Mouse (Mus musculus) kidney, adult 11 months (tissue): ENCODE measurements around the gene Gm20425.
"Not testable (repeated sequence)": the region's sequence is repeated elsewhere in the genome, so short reads cannot be mapped to it uniquely, and the experiment has no call there.

Source experiments
- DNase-seq: peaks from one replicate; pipeline ENCODE4 v3.0.0; 2022

The Gm20425 gene

GRCm38 (mm10) chr9:103214281-103214680 lies 15.8 kb downstream of the Gm20425 start:
- DNase-seq = no peak

- DNase-seq = no peak
Observed at GRCm38 (mm10) chr9:103213631-103214030, 16.5 kb downstream of the Gm20425 start.

GRCm38 (mm10) chr9:103212654-103213420 lies 17.3 kb downstream of the Gm20425 start:
- no peak for DNase-seq

- no peak for DNase-seq
Observed at GRCm38 (mm10) chr9:103208802-103209423, 21.2 kb downstream of the Gm20425 start.

- peak; percentile 47 for DNase-seq
Observed at GRCm38 (mm10) chr9:103207846-103208245, 22.3 kb downstream of the Gm20425 start.

GRCm38 (mm10) chr9:103205786-103206185 lies 24.3 kb downstream of the Gm20425 start:
- DNase-seq = no peak

GRCm38 (mm10) chr9:103201561-103202260 lies 28.4 kb downstream of the Gm20425 start, which contains the start of gene Srprb:
TSS of gene Srprb (minus strand) at chr9:103202137.
- peak; percentile 89 for DNase-seq

GRCm38 (mm10) chr9:103188416-103188815 lies 41.7 kb downstream of the Gm20425 start:
- DNase-seq = no peak

GRCm38 (mm10) chr9:103186747-103187146 lies 43.4 kb downstream of the Gm20425 start:
- peak; percentile 72 for DNase-seq

GRCm38 (mm10) chr9:103185946-103186345 lies 44.2 kb downstream of the Gm20425 start:
- no peak for DNase-seq

- DNase-seq = no peak
Observed at GRCm38 (mm10) chr9:103184855-103185254, 45.3 kb downstream of the Gm20425 start.

GRCm38 (mm10) chr9:103181886-103182285 lies 48.2 kb downstream of the Gm20425 start:
- no peak for DNase-seq

- DNase-seq = peak; percentile 60
Observed at GRCm38 (mm10) chr9:103180807-103181565, 49.1 kb downstream of the Gm20425 start.

- no peak for DNase-seq
Observed at GRCm38 (mm10) chr9:103180303-103180702, 49.8 kb downstream of the Gm20425 start.

- DNase-seq = no peak
Observed at GRCm38 (mm10) chr9:103175692-103176091, 54.4 kb downstream of the Gm20425 start.

- DNase-seq = peak; percentile 18
Observed at GRCm38 (mm10) chr9:103174771-103175519, 55.2 kb downstream of the Gm20425 start.

- no peak for DNase-seq
Observed at GRCm38 (mm10) chr9:103168771-103169170, 61.3 kb downstream of the Gm20425 start.

GRCm38 (mm10) chr9:103168046-103168445 lies 62.1 kb downstream of the Gm20425 start:
- no peak for DNase-seq

- no peak for DNase-seq
Observed at GRCm38 (mm10) chr9:103163806-103164205, 66.3 kb downstream of the Gm20425 start.

- DNase-seq = not testable (repeated sequence)
Observed at GRCm38 (mm10) chr9:103155158-103155557, 74.9 kb downstream of the Gm20425 start.

- DNase-seq = no peak
Observed at GRCm38 (mm10) chr9:103154568-103154967, 75.5 kb downstream of the Gm20425 start.

- DNase-seq = no peak
Observed at GRCm38 (mm10) chr9:103153286-103153685, 76.8 kb downstream of the Gm20425 start.
